Mouse (Mus musculus): ENCODE data around the gene Hdac11.

DNA sequence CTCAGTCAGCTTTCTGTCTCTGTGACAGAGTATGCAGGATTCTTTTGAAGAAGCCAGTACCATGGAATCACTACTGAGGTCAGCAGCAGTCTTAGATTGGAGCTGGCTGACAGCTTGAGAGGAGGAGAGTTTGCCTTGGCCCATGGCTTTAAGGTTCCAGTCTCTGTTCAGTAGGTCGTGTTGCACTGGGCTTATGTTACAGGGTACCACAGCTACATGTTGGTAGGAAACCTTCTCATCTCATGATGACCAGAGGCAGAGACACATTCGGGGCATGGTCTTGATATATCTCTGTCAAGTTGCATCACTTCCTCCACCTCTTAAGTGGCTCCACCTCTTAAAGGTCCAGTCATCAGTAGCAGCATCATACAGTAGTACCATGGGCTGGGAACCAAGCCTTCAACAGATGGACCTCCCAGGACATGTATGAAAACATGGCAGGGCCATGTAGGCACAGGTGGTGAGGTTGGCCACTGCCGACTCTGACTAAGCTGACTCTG lies 15.0 kb downstream of the Hdac11 start:
- TF ChIP-seq POLR2A (IDR thresholded peaks at IDR 0.05; ENCODE audit: borderline replicate concordance, extremely low read depth, low read depth, low read length) (no peak), CTCF (IDR thresholded peaks at IDR 0.05; ENCODE audit: insufficient read depth, low read length) (no peak)
